Mouse (Mus musculus): ENCODE results near the gene Gas2l2. TPM values are rescaled to one million over a fixed set of nuclear protein-coding genes. Genes with fewer than 3 reads are reported as not detected.

Gas2l2 gene
- 0.11 TPM in 1 of 2 replicates, not detected in the other for polyA plus RNA-seq (2015; fragmentation: Nextera tagmentation; extraction: Ambion mirVana)

DNA sequence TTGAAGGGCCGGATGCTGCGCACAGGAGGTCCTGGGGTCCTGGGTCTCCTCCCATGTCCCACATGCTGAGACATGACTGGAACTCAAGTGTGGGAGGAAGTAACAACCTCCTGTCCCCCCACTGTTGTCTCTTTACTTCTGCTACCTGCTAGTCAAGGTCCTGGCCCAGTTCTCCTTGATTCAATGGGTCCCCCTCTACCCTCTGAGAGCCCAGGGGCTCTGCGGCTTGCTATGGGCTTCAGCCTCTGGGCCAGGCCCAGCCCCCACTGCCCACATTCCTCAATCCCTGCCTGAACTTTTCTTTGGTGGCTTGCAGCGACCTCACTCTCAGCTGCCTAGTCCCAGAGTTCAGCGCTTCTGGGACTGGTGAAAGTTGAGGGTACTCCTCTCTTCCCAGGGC, at the start of gene Gas2l2:
Gas2l2 (minus strand) TSS at position 101 of the 400 bp plus-strand sequence.
- H3K4me2 ChIP-seq = peak within 1 kb of the TSS; percentile 14; the same call in 1 of the 2 replicates

DNA sequence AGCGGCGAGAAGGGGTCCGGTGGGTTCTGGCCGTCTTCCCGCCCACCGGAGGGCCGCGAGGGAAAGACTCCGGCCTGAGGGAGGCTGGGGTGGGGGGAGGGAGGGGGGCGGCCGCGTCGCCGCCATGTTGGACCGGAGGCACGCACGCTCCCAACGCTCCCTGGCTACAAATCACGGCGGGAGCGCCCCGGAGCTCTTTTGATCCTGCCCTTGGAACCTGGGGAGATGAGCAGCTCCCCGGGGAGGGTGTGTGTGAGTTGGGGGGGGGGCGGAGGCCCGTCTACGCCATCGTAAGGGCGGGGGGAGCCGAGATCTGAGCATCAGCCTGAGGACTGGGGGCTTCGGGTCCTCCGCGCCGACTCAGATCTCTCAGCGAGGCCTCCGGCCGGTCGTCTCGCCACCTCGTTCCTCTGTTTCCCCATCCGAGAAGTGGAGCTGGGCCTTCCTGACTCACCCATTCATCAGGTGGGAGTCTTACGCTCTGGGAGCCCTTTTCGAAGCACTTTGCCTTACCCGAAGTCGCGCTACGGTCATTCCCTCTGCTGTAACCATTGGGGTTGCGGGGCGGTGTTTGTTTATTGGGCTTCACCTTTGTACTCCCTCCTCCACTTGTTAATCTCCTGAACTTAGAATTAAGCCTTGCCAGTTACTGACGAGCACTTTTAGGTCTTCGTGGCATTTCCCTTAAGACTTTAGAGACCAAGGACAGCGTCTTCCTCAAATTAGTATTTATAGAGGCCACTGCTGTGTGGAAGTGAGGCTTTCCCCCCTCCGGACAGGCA, 44.2 kb upstream of the Gas2l2 start:
- peaks cover 20% of the 10 kb centered on the region for H3K36me3 ChIP-seq
- H3K4me2 ChIP-seq = peak overlapping the region; percentile 88
- H3K4me3 ChIP-seq = peak overlapping the region; percentile 85
- peaks cover 12% of the 10 kb centered on the region; the same call in 1 of the 2 replicates for H3K27me3 ChIP-seq (replicated peaks)
- peak overlapping the region; percentile 93 for H3K9ac ChIP-seq
- no peaks in the 10 kb centered on the region for H3K9me3 ChIP-seq
- H3K27ac ChIP-seq (replicated peaks) = peak overlapping the region; percentile 91
- WGBS = under 1% methylated on average over 48 of the region's 52 CpGs
- peak; percentile 57; the same call in 1 of the 2 replicates for ATAC-seq (ENCODE audit: extremely low read depth, insufficient number of reproducible peaks, low FRiP score, low TSS enrichment)
- H3K4me1 ChIP-seq = peaks cover 35% of the 10 kb centered on the region

More for the DNA sequence above, at the start of gene Gas2l2:
- Histone ChIP-seq H3K4me1 (peaks cover 39% of the 10 kb centered on the region), H3K36me3 (no peaks in the 10 kb centered on the region), H3K27me3 (replicated peaks) (peaks cover 45% of the 10 kb centered on the region), H3K9ac (no peak within 1 kb of the TSS), H3K9me3 (no peaks in the 10 kb centered on the region), H3K4me3 (no peak within 1 kb of the TSS), H3K27ac (replicated peaks) (no peak within 1 kb of the TSS)
- WGBS = 54% methylated on average over 5 of the region's 5 CpGs
- no peak for ATAC-seq (ENCODE audit: extremely low read depth, insufficient number of reproducible peaks, low FRiP score, low TSS enrichment)

DNA sequence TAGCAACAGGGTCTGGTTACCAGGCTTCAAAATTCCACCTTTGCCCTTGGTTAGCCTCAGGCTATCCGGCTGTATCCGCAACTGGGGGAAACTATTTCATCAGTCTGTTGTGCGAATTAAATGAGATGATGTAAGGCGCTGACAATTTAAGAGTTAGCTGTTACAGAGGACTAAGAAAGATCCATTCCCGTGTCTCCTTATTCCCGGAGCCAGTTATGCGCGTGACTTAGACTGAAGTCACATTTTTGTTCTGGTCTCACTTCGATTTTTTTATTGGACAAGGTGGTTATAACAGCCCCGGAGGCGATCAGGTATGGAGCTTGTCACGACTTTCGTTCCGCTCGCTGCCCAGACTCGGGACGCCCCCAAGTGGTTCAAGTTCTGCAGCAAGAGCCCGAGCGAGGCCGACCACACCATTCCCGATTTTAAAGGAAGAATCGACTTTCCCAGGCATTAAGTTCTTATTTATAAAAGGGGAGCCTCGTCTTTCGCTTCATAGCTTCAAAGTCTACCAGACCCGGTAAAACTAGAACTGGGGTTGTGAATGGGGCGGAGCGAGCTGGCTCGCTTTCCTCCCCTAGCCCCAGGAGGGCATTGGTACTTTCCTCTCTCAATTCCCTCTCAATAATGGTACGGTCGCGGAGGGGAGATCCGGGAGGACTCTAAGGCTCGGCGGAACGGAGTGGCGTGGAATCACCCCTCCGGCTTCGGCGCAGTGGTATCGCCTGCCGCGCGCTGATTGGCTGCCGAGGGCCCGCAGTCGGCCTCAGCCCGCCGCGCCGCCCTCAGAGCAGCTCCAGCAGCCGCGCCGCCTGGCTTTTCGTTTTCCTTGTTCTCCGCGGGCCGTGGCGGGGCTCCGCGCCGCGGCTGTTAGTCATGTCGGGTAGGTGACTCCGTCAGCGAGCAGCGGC, 43.3 kb upstream of the Gas2l2 start, which contains the start of gene Taf15:
Taf15 (plus strand) TSS at position 763 of the 911 bp plus-strand sequence.
- peak; percentile 97 for ATAC-seq (ENCODE audit: extremely low read depth, insufficient number of reproducible peaks, low FRiP score, low TSS enrichment)
- H3K4me2 ChIP-seq = peak within 1 kb of the TSS; percentile 88
- peak within 1 kb of the TSS; percentile 91 for H3K27ac ChIP-seq (replicated peaks)
- WGBS = under 1% methylated on average over 66 of the region's 66 CpGs
- peaks cover 14% of the 10 kb centered on the region for H3K36me3 ChIP-seq
- peaks cover 38% of the 10 kb centered on the region for H3K4me1 ChIP-seq
- H3K9me3 ChIP-seq = no peaks in the 10 kb centered on the region
- H3K4me3 ChIP-seq = peak within 1 kb of the TSS; percentile 85
- peak within 1 kb of the TSS; percentile 93 for H3K9ac ChIP-seq
- H3K27me3 ChIP-seq (replicated peaks) = peaks cover 12% of the 10 kb centered on the region; the same call in 1 of the 2 replicates

DNA sequence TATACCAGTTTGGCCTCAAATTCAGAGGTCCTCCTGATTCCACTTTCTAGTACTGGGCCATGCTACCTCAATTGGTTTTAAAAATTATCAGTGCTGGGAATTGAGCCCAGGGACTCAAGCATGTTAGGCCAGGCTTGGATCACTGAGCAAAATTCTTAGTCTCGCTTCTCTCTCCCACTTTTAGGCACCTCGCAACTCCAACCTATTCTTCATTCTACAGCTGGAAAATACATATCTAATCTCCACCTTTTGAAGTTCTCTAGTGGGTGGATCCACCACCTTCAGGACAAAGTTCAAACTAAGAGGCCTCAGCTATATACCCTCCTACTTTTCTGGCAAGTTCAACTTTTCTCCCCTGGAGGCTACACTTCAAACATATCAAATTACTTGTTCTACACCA, 42.5 kb upstream of the Gas2l2 start:
- no peaks in the 10 kb centered on the region for H3K9me3 ChIP-seq
- H3K4me1 ChIP-seq = peaks cover 46% of the 10 kb centered on the region
- H3K27ac ChIP-seq (replicated peaks) = no peak overlapping the region
- peak overlapping the region; percentile 71 for H3K4me2 ChIP-seq
- H3K36me3 ChIP-seq = peaks cover 9% of the 10 kb centered on the region
- H3K27me3 ChIP-seq (replicated peaks) = peaks cover 12% of the 10 kb centered on the region; the same call in 1 of the 2 replicates
- no peak for ATAC-seq (ENCODE audit: extremely low read depth, insufficient number of reproducible peaks, low FRiP score, low TSS enrichment)
- 72% methylated on average over 2 of the region's 2 CpGs for WGBS
- H3K4me3 ChIP-seq = peak overlapping the region; percentile 85; the same call in 1 of the 2 replicates
- H3K9ac ChIP-seq = peak overlapping the region; percentile 80

DNA sequence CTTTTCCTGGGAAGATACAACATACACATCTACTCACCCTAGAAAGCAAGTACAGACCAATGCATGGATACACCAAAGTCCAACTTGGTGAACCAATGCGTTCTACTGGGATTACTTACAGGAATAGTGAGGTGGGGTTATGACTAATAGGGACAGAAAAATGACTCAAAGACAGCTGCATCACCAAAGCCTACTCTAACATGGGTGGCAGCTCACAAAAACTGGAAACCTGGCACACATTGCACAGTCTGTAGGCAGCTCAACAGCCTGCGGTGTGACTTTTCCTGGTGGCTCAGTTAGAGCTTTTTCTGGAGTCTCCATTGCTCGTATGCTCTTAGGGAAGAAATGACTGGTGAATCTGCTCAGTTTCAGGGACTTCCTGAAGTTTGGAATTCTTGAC, 39.5 kb upstream of the Gas2l2 start:
- no peaks in the 10 kb centered on the region for H3K36me3 ChIP-seq
- peaks cover 47% of the 10 kb centered on the region for H3K4me1 ChIP-seq
- H3K27me3 ChIP-seq (replicated peaks) = peaks cover 37% of the 10 kb centered on the region
- H3K9ac ChIP-seq = no peak overlapping the region
- H3K9me3 ChIP-seq = no peaks in the 10 kb centered on the region
- no peak overlapping the region for H3K4me2 ChIP-seq
- 86% methylated on average over 3 of the region's 3 CpGs for WGBS
- no peak for ATAC-seq (ENCODE audit: extremely low read depth, insufficient number of reproducible peaks, low FRiP score, low TSS enrichment)
- no peak overlapping the region for H3K27ac ChIP-seq (replicated peaks)
- no peak overlapping the region for H3K4me3 ChIP-seq

DNA sequence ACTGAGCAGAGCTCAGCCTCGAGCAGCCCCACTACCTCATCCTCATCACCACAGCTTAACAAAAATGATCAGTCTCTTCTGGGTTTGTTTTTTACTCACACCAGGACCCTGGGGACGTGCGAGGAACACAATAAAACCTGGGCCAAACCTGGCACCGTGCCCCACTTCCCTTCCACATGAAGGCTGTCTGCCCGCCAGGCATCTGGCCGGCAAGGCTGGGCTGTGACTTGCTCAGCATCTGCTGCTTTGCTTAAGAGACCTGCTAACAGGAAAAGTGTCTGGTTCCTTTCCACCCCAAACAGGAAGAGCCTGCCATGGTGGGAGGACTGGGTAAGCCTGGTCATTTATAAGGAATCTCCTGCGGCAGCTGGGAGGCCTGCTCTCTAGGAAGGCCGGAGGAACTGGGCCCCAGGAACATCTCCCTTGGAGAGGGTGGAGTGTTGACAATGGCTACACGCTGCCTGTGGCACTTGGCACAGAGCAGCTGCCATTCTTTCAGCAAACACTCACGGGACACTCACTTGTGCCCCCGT, 37.9 kb upstream of the Gas2l2 start:
- peaks cover 48% of the 10 kb centered on the region for H3K27me3 ChIP-seq (replicated peaks)
- no peaks in the 10 kb centered on the region for H3K36me3 ChIP-seq
- peak overlapping the region; percentile 67 for H3K27ac ChIP-seq (replicated peaks)
- H3K9me3 ChIP-seq = no peaks in the 10 kb centered on the region
- 13% methylated on average over 11 of the region's 11 CpGs for WGBS
- no peak overlapping the region for H3K4me3 ChIP-seq
- peak overlapping the region; percentile 16 for H3K4me2 ChIP-seq
- H3K4me1 ChIP-seq = peaks cover 55% of the 10 kb centered on the region
- peak; percentile 56 for ATAC-seq (ENCODE audit: extremely low read depth, insufficient number of reproducible peaks, low FRiP score, low TSS enrichment)
- H3K9ac ChIP-seq = no peak overlapping the region

DNA sequence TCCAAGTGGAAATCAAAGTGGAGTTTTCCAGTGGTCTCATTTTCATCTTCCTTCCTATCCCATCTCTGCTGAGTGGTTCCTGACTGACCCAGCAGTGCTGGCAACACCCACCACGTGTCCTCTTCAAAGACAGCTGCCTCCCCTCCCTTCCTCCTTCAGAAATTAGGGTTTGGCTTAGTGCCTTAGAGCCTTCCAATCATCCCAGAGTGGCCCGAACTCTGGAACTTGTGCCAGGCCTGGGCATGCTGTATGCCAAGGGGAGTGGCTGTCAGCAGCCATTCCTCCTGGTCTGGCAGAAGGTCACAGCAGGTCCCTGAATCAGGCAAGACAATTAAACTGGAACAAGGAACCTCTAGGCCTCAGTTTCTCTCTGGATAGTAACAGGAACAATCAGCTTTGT, 36.7 kb upstream of the Gas2l2 start:
- Histone ChIP-seq H3K4me2 (no peak overlapping the region), H3K27me3 (replicated peaks) (peaks cover 58% of the 10 kb centered on the region), H3K4me3 (no peak overlapping the region), H3K36me3 (no peaks in the 10 kb centered on the region), H3K9me3 (no peaks in the 10 kb centered on the region), H3K4me1 (peaks cover 52% of the 10 kb centered on the region), H3K27ac (replicated peaks) (no peak overlapping the region), H3K9ac (no peak overlapping the region)
- ATAC-seq (ENCODE audit: extremely low read depth, insufficient number of reproducible peaks, low FRiP score, low TSS enrichment) = no peak
- WGBS = 28% methylated on average over 2 of the region's 2 CpGs

DNA sequence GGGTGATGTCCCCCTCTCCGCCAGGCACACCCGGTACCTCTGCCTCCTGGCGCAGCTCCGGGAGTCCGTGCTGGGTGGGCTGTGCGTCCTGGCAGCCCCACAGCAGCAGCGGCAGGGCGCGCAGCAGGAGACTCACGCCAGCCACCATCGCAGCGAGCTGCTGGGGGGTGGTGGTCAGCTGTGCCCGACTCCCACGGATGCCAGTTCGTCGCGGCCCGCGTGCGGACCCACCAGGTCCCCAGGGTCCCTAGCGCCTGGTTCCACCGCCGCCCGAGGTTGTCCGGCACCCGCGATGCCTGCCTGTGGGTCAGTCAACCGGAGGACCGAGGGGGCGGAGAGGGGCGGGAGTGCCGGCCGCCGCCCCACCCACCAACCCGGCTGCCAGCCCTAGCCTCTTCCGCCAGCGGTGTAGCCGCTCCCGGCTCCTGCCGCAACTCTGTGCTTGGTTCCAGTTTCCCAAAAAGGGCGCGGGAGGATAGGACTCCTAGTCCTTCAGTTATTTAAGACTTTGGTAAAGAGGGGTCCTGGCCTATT, 33.5 kb upstream of the Gas2l2 start, which contains the start of gene Mmp28:
Mmp28 (minus strand) TSS at position 361 of the 534 bp plus-strand sequence.
- WGBS = 0% methylated on average over 39 of the region's 42 CpGs
- no peaks in the 10 kb centered on the region for H3K9me3 ChIP-seq
- H3K36me3 ChIP-seq = no peaks in the 10 kb centered on the region
- peaks cover 61% of the 10 kb centered on the region for H3K4me1 ChIP-seq
- 0 out of 2 replicates have a peak within 1 kb of the TSS, but pooled peaks have one; percentile 37 for H3K27ac ChIP-seq (replicated peaks)
- peak; percentile 8; the same call in 1 of the 2 replicates for ATAC-seq (ENCODE audit: extremely low read depth, insufficient number of reproducible peaks, low FRiP score, low TSS enrichment)
- peaks cover 58% of the 10 kb centered on the region for H3K27me3 ChIP-seq (replicated peaks)
- peak within 1 kb of the TSS; percentile 86 for H3K9ac ChIP-seq
- H3K4me2 ChIP-seq = peak within 1 kb of the TSS; percentile 97
- H3K4me3 ChIP-seq = peak within 1 kb of the TSS; percentile 76

DNA sequence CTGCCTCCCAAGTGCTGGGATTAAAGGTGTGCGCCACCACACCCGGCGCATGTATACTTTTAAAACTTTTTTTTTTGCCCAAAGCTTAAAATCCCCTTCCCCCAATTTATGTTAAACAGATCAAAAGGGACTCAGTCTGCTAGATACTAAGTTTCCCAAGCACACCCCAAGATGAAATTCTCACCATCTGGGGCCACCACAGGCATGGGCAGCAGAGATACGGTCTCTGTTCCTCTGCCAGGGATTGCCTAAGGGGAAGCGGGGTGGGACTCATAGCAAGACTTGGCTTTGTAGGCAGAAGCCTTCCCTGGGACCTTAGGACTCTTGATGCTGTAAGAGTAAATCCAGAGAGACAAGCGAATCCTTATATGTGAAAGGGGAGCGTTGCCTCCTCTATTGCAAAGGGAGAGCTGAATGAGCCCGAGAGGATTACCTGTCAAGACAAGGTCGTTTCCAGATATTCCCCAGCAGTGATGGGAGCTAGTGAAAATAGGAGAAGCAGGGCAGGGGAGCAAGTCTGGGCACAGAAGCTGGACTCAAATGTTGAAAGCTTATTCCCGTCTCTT, 32.3 kb upstream of the Gas2l2 start:
- ATAC-seq (ENCODE audit: extremely low read depth, insufficient number of reproducible peaks, low FRiP score, low TSS enrichment) = no peak
- H3K9me3 ChIP-seq = no peaks in the 10 kb centered on the region
- no peak overlapping the region for H3K27ac ChIP-seq (replicated peaks)
- peaks cover 59% of the 10 kb centered on the region for H3K4me1 ChIP-seq
- H3K36me3 ChIP-seq = no peaks in the 10 kb centered on the region
- peak overlapping the region; percentile 76 for H3K4me3 ChIP-seq
- peak overlapping the region; percentile 86 for H3K9ac ChIP-seq
- peak overlapping the region; percentile 97 for H3K4me2 ChIP-seq
- H3K27me3 ChIP-seq (replicated peaks) = peaks cover 58% of the 10 kb centered on the region
- 77% methylated on average over 10 of the region's 10 CpGs for WGBS

DNA sequence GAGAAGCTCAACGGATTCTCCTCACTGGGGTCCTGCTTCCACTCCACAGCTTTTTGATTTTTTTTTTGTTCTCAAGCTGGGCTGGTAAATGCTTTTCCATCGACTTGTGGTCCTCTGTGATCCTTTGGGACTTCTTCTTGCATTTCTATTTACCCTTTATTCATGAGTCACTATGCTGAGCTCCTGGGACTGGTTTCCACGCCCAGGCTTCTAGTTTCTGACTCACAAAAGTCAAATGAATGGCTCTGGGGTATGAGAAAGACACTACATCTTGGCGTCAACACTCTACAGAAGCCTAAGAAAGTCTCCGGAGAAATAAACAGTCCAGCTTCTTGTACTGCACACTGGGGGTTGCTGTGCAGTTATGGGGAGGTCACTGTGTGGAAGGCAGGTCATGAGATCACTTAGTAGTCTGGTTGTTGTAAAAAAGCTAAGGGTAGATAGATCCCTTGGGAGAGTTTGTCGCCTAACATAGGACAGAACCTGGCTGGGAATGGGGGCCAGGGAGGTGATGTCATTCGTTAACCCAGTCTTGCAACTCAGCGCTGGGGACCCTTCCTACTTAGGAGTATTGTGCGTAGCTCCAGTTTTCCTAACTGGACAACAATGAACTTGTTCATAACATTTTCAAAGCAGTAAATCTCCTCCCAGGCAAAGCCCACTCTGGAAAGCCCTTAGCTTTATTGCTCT, 28.8 kb upstream of the Gas2l2 start:
- WGBS = 55% methylated on average over 9 of the region's 9 CpGs
- Histone ChIP-seq H3K4me2 (no peak overlapping the region), H3K4me1 (peaks cover 65% of the 10 kb centered on the region), H3K27ac (replicated peaks) (no peak overlapping the region), H3K4me3 (no peak overlapping the region), H3K27me3 (replicated peaks) (peaks cover 33% of the 10 kb centered on the region), H3K9ac (peak overlapping the region; percentile 10; the same call in 1 of the 2 replicates), H3K9me3 (no peaks in the 10 kb centered on the region), H3K36me3 (no peaks in the 10 kb centered on the region)
- no peak for ATAC-seq (ENCODE audit: extremely low read depth, insufficient number of reproducible peaks, low FRiP score, low TSS enrichment)
